Mouse (Mus musculus) hematopoietic stem cell, adult 5-6 weeks (primary cell): ENCODE results near the gene Rassf7. TPM values are rescaled to one million over a fixed set of nuclear protein-coding genes. Genes with fewer than 3 reads are reported as not detected.
"Not testable (repeated sequence)": the region's sequence is repeated elsewhere in the genome, so short reads cannot be mapped to it uniquely, and the experiment has no call there.

Experiments used
- ATAC-seq, 2 experiments: fragments of 125-278 bp in 1 of 2; replicated peaks in 1 of 2; 2 replicates each; pipeline ENCODE4 v1.8.0; 2016 to 2017; ENCODE audit warnings: inconsistent platforms in 2 of 2, mild to moderate bottlenecking in 2 of 2, moderate number of reproducible peaks in 2 of 2, low read depth in 1 of 2, moderate TSS enrichment in 1 of 2; ENCODE audit not compliant: low FRiP score in 2 of 2, poor library complexity in 2 of 2, severe bottlenecking in 2 of 2, insufficient read depth in 1 of 2, low TSS enrichment in 1 of 2
- total RNA-seq: library from RNA; stranded (forward); fragments of 172-1452, 232-1000 nt; gene quantifications from 2 replicates; pipeline ENCODE4 v1.2.3, GENCODE M21; 2017

Gene Rassf7
- total RNA-seq, 1 experiment from 2014 or later = 5.1 TPM

DNA sequence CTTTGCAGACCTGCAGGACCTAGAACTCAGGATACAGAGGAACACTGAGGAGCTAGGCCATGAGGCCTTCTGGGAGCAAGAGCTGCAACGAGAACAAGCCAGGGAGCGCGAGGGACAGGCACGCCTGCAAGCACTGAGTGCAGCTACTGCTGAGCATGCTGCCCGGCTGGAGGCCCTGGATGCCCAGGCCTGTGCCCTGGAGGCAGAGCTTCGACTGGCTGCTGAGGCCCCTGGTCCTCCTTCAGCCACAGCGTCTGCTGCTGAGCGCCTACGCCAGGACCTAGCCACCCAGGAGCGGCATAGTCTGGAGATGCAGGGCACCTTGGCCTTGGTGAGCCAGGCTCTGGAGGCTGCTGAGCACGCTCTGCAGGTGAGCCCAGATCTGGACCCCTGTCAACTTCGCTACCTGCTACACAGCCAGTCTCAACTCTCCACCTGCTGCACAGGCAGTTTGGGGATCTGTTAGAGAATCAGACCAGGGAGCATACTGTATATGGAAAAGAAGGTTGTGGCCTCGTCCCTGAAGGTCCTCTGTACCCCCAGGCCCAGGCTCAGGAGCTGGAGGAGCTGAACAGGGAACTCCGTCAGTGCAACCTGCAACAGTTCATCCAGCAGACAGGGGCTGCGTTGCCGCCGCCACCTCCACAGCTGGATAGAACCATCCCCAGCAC, 1.8 kb downstream of the Rassf7 start:
- no peak for ATAC-seq

DNA sequence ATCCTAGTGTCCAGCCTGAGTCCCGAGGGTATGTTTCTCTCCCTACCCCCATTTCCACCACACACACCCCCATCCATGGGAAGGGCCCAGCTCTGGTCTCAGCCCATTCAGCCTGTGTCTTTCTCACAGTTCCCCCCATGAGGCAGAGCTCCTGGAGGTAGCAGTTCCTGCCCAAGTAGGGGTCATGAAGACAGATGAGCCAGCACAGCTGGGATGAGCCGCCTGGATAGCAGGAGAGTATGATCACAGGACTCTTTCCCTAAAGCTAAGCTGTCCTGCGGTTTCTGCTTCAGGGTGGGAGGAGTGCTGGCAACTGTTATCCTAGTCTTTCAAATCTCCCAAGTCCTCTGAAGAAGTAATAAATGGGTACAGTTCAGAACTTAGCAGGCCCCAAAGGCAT, 2.5 kb downstream of the Rassf7 start:
- no peak for ATAC-seq

DNA sequence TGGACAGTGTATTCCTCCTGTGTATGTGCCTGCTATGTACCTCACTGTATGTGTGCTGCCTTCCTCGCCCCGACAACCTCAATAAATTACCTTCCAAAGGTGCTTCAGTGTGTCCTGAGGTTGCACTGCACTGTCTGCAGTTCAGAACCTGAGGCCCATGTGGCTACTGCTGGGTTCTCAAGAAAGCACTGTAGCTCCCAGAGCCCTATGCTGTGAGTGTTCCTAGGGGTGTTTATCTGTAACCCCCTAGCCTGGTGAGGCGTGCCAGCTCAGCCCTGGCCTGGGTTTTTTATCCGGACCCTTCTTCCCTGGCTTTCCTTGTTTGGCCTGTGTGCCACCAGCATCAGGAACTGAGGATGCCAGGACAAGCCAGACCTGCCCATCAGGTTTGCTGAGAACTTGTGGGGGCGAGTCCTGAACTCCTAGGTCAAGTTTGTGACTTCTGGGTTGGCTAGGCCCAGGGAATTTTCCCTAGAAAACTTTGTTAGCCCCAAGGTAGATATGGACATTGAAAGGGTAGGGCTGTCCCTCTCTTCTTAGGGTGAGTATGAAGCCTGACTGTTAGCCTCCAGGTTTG, 3.0 kb downstream of the Rassf7 start:
- ATAC-seq = no peak

DNA sequence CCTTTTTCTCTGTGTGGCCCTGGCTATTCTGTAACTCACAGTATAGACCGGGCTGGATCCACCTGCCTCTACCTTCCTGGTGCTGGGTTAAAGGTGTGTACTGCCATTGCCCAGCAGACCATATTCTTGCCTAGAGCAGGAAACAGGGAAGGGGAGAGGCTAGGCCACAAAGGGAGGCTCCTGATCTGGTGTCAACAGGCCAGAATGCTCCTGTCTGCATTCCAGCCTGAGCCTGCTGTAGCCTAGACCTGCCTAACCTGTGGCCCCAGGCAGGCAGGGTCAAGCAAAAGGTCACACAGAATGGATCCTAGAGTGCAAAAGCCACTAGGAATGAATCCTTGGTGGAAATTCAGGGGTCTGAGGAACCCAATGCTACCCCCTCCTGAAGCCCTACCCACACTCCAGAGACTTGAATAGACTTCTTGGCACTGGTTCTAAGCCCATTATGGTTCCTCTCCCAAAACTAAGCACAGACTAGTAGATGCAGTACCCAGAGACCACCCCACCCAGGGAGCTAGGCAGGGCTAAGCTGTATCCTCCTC, 4.0 kb downstream of the Rassf7 start:
- no peak for ATAC-seq

DNA sequence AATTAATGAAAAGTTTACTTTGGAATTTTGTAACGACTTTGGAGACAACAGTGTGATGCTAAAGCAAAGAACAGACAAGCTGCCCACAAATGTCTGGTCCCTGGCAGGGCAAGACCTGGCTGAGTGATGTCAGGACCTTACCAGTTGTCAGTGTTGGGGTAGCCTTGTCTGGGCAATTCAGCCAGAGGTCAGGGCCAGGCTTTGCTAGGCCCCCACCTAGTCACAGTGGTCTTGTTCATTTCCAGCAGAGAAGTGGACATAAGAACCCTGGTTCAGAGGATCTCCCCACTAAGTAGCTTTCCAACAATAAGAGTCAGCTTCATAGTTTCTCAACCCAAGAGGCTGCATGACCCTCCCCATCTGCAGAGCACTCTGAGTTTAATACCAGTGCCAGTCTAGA, 4.7 kb downstream of the Rassf7 start:
- no peak for ATAC-seq

DNA sequence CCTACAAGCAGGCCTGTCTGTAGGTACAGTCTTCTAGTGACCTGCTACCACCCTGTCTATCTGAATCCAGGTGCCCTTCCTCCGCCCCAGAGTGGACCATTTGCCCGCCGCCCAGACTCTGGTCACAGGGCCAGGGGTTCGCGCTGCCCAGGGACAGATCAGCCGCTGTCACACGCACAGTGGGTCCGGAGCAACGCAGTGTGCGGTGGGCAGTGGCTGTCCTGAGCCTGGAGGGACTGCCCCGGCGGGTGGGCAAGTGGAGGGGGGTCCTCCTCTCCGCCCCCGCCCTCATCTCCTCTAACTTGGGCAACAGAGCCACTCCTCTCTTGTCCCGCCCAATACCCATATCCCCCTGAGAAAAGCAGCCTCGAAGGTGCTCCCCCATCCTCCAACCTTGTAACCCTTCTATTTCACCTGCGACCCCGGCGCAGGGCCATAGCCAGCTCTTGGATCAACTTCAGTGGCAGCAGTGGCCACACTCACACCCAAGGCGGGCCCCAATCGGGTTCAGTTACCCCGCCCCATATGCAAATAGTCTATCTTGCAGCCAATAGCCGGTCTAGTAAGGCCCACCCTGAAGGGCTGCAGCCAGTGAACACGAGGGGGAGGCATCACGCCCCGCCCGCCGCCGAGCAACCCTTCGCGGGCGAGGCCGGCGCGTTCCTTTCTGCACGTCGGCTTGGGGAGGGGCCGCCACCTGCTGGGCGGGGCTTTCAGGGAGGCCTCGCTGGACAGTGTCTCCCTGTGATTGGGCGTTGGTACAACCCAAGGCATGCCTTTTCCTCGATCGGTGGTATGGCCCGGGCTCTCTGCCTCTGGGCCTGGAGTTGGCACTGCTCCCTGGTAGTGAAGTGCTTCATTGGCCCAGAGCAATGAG, 5.8 kb downstream of the Rassf7 start:
- peak; percentile 94 to 95 for ATAC-seq

DNA sequence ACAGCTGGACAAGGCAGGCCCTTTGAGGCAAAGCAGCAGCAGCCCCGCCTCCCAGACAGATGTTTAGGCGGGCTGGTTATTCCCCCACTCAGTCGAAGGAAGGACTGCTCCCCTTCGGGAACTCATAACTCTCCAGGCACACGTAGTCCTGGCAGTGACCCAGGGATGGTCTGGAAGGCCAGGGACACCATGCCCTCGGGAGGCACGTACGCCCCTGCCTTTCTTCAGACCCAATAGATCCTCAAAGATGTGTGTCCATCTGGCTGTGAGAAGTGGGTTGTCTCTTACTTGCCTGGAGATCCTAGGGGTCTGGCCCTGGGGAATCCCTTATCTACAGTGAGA, 6.4 kb downstream of the Rassf7 start:
- no peak; a peak in 1 of 4 replicates for ATAC-seq

DNA sequence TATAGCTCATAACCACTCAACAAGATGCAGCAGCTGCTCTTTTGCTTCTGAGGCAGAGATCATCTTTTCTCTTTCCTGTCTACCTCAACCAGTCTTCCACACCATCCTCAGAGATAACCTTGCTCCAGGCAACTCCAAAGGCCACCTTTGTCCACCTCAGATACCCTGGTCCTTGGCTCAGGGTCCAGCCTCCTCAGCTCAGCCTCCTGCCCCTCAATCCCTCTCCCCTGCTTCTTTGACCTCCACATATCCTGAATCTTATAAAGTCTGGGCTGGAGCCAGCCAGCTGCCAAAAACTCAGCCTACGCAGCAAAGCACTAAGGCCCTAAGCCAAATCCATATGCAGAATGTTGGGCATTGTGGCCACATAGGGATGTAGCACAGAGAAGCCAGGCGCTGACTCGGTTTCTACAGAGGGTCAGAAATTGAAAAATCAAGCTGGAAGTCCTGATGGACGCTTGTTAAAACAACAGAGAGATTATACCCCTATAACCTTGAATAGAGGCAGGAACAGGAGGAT, 7.1 kb downstream of the Rassf7 start:
- ATAC-seq = no peak

DNA sequence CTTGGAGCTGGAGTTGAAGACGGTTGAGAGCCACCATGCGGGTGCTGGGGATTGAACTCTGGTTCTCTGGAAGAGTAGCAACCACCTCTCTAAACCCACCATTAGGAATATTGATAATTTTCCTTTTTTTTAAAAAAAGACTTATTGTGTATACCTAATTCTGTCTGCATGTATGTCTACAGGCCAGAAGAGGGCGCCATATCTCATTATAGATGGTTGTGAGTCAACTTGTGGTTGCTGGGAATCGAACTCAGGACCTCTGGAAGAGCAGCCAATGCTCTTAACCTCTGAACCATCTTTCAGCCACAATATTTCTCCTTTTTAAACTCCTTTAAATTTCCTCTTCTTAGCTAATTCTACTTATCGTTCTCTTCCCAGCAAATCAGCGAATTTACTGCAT, 10.9 kb downstream of the Rassf7 start:
- no peak for ATAC-seq

DNA sequence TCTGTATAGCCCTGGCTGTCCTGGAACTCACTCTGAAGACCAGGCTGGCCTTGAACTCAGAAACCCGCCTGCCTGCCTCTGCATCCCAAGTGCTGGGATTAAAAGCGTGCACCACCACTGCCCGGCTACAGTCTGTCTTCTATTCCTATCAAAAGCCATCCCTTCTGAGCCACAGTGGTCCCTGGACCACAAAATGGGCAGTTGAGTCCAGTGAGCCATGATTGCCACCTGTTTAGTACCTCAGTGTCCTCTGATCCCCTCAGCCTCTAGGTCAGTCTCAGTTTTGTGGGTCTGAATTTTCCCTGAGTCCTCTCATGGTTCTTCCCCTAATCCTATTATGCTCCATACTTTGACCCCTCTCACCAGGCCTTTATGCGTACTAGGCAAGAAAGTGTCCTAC, 12.1 kb downstream of the Rassf7 start:
- no peak for ATAC-seq

DNA sequence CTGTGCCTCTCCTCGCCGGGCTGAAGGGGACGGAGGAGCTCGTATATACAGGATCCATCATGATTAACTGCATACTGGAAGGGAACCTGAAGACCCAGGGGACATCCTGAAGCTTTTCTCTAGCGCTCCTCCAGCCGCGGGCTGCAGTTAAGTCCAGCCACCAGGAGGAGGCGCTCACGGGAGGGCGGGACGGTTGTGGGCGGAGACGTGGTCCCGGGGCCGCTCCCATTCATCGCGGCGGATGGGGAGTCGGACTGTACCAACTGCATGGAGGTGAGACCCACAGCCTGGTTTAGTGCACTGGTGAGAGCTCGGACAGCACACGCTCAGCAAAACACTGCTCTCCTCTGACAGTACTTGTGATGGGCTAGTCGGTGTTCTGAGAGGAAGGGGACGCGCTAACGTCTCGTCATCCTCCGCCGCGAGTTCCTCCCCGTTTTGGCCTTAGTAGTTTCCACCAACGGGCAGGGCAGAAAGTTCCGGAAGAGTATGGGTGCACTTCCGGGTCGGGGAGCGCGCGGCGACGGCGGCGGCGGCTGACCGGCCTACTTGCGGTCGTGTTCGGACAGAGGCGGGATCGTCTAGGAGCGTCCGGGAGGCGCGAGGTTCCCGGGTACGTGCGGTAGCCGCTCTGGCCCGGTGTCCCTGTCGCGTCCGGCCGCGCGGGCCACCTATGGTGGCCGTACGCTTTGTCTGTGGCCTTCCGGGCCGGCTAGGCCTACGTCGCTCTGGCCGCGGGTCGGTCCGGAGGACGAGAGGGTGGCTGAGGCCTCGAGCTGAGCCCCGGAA, 12.8 kb downstream of the Rassf7 start, which contains the start of gene Phrf1:
Gene Phrf1, plus strand, starts transcription at position 506 of the 789 bp plus-strand sequence.
- ATAC-seq = peak; percentile 96

DNA sequence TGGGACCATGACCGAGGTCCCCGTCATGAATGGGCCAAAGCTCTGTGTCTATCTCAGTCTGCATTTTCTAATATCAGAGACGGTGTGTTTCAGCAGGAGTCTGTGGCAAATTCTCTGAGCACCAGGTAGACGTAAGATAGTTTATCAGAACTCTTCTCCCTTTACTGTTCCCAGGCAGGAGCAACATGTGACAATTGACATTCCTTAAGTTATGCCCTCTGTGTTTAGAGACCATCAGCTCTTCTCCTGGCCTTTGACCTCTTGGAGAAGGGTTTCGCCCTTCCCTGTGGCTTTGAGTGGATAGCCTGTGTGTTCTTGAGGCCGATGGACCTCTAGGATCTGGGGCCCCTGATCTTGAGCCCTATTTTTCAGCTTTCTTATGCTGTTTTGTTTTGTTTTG, 14.0 kb downstream of the Rassf7 start:
- ATAC-seq = no peak

DNA sequence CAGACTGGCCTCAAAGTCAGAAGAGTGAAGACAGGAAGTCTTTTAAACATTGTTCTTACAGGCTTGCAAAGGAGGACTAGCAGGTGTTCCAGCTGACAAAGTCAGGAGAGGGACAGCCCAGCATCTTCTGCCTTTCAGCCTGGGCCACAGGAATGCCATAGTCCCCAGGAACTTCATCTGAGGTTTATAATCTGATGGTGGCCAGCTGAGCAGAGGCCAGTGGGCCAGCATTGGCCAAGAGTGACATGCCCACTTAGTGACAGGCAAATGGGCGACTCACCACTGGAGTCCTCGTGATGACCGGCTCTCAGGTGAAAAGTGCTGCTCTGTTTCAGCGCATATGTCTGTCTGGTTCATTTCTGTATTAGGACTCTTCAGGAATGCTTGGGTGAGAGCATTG, 14.9 kb downstream of the Rassf7 start:
- ATAC-seq = no peak

DNA sequence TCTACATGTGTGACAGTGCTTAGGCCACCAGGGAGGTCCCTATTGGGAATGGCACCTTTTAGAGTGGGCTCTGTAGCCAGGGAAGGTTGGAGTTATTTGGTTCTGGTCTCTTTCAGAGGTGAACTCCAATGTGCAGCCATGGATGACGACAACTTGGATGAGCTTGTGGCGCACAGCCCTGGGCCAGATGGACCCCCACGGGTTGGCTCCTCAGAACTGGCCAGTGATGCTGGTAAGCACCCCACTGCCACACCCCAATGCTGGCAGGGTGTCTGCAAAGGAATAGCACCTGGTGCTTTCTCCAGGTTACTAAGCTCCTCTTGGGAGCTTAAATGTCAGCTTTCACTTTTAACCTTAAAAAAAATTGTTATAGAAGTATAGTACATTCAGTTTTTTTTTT, 15.5 kb downstream of the Rassf7 start:
- no peak for ATAC-seq

DNA sequence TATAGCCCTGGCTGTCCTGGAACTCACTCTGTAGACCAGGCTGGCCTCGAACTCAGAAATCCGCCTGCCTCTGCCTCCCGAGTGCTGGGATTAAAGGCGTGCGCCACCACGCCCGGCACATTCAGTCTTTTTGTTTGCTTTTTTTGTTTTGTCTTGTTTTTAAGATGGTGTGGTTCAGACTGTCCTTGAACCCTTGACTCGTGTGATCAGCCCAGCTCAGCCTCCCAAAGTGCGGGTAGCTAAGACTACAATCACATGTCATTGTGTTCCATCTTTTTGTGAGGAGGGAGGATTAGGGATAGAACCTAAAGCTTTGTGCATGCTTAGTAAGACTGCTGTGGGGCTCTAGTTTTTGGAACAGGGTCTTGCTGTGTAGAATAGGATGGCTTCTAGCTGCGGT, 15.9 kb downstream of the Rassf7 start:
- no peak for ATAC-seq

DNA sequence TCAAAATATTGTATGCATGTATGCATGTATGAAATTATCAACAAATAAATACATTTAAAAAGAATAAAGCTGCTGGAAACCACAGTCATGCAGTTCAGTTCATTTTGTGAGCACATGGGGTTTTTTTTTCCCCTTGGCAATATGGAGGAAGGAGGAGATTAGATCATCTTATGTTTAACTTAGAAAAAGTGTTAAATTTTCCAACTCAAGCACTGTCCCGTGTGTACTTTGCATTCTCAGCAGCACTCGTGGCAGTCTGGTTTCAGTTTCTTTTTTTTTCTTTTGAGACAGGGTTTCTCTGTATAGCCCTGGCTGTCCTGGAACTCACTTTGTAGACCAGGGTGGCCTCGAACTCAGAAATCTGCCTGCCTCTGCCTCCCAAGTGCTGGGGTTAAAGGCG, 34.8 kb downstream of the Rassf7 start:
- ATAC-seq = not testable (repeated sequence)

DNA sequence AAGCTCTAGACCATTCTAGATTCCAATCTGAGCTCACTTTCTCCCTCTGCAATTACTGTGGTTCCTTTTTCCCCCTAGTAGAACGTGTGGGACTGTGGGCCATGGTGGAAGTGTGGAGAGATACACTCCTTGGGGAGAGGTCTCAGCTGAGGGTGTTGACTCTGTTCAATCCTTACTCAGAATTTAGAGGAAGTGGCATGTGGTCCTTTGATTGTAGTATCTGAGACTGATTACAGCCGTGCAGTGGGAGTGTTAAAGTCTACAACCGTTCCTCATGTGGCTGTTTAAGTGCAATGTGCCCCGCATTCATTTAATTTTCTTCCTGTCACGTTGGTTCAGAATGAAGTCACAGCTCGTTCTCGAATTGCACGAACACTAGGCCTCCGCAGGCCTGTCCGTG, 40.5 kb downstream of the Rassf7 start:
- ATAC-seq = no peak
